Mouse (Mus musculus) testis, adult 2 months (tissue): ENCODE results near the gene Scube3.

Experiments used
- CTCF ChIP-seq: fragments of 200-500 bp; IDR thresholded peaks from 2 replicates; pipeline ENCODE4 v1.5.1; 2012; ENCODE audit warnings: low read depth, mild to moderate bottlenecking, inconsistent platforms, low read length, moderate library complexity; ENCODE audit not compliant: control insufficient read depth, insufficient read depth, insufficient replicate concordance
- POLR2A ChIP-seq: fragments of 200-500 bp; IDR thresholded peaks from 2 replicates; pipeline ENCODE4 v1.6.1; 2012; ENCODE audit warnings: low read depth, mild to moderate bottlenecking, inconsistent platforms, low read length, moderate library complexity; ENCODE audit not compliant: control insufficient read depth

DNA sequence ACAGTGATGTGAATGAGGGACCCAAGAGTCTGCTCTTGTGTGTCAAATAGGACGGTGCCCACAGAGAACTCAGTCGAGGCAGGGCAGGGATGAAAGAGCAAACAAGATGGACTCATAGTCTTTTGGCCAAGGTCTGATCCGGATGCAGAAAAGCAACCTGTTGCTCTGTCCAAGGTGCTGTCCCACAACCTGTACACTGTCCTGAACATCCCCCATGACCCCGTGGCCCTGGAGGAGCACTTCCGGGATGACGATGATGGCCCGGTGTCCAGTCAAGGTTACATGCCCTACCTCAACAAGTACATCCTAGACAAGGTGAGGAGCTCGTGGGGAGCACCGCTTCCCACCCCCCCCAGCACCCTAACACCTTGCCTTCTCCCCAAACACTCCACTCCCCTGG, 74.8 kb downstream of the Scube3 start:
- TF ChIP-seq POLR2A (no peak), CTCF (no peak)
